Mouse (Mus musculus): ENCODE measurements at regions not wholly inside any gene's neighbourhood (a gene's known extent, or its start where the extent isn't known, plus 50 kb on each side); places are given as distances from the start of the nearest gene placed in this dataset.

DNA sequence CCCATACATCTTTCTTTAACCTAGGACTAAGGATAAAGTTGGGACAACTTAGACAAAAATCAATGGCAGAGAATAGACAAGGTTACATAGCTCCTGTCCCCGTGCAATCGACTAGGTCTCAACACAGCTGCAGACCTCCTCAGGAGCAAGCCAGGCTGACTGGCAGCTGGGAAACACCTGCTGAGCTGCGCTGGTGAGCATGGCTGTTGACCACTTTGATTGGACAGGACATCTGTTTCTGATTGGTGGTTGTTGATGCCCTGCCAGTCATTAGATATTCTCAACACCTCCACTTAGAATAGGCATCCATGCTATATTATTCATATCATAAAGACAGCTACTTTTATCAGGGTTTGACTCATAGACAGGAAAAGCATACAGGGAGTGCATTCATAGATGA lies 597.3 kb downstream of the Kcnj2 start:
- no peaks in the 10 kb centered on the region for H3K4me1 ChIP-seq (ENCODE audit: insufficient read depth, low read length)
- H3K27me3 ChIP-seq (ENCODE audit: insufficient read depth, low read length) = no peaks in the 10 kb centered on the region
- H3K36me3 ChIP-seq (ENCODE audit: insufficient read depth, low read length) = no peaks in the 10 kb centered on the region
- DNase-seq (ENCODE audit: low spot score) = no peak
- no peak overlapping the region for H3K4me2 ChIP-seq (ENCODE audit: low read depth, low read length, poor library complexity, severe bottlenecking)
- 80% methylated on average over 3 of the region's 3 CpGs for WGBS
- H3K4me3 ChIP-seq (ENCODE audit: low read depth, low read length) = no peak overlapping the region
- no peak overlapping the region for H3K27ac ChIP-seq (ENCODE audit: low read depth, low read length)
- ATAC-seq (ENCODE audit: low FRiP score) = no peak
- no peak overlapping the region for H3K9ac ChIP-seq (replicated peaks; ENCODE audit: low read length, poor library complexity, severe bottlenecking)
- no peak for TF ChIP-seq CTCF (IDR thresholded peaks at IDR 0.05)
- H3K9me3 ChIP-seq (ENCODE audit: low read length) = no peaks in the 10 kb centered on the region

DNA sequence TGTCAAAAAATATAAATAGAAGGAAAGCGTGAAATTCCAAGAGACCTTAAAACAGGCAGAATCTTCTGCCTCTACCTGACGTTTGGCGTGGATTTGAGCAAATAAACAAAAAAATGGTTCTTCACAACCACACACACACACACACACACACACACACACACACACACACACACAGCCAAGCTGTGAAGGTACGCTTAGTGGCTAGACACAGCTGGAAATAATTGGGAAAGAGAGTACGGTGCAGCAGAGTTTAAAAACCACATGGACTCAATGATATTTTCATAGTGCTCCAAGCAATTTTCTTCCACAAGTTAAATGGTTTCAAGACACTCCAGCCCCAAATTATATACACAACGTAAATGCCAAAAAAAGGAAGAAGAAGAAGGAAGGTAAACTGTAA lies 600.4 kb downstream of the Kcnj2 start:
- no peaks in the 10 kb centered on the region for H3K4me1 ChIP-seq (ENCODE audit: insufficient read depth, low read length)
- no peak for TF ChIP-seq CTCF (IDR thresholded peaks at IDR 0.05)
- WGBS = 84% methylated on average over 6 of the region's 6 CpGs

DNA sequence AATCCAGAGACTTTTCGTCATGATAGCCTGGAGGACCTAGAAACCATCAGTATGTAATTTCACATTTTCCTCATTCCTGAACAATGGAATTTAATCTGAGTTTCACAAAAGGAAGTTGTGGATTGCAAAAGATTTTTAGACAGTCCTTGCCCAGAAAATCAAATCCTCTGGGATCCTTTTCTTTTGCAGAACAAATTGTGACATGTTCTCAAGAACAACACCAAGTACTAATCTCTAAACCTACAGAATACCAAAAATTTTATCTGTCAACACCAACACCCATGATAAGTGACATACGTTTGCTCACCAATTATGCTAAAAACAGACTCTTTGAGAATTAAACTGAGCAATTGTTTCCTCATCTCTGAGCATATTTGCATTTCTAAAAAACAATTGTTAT lies 605.9 kb downstream of the Kcnj2 start:
- H3K27me3 ChIP-seq (ENCODE audit: insufficient read depth, low read length) = no peaks in the 10 kb centered on the region
- no peak overlapping the region for H3K4me3 ChIP-seq (ENCODE audit: low read depth, low read length)
- WGBS = 70% methylated on average over 2 of the region's 2 CpGs
- H3K27ac ChIP-seq (ENCODE audit: low read depth, low read length) = no peak overlapping the region
- no peak overlapping the region for H3K9ac ChIP-seq (replicated peaks; ENCODE audit: low read length, poor library complexity, severe bottlenecking)
- TF ChIP-seq CTCF (IDR thresholded peaks at IDR 0.05) = no peak
- H3K4me1 ChIP-seq (ENCODE audit: insufficient read depth, low read length) = no peaks in the 10 kb centered on the region
- ATAC-seq (ENCODE audit: low FRiP score) (no peak), DNase-seq (ENCODE audit: low spot score) (no peak)
- H3K4me2 ChIP-seq (ENCODE audit: low read depth, low read length, poor library complexity, severe bottlenecking) = no peak overlapping the region
- H3K9me3 ChIP-seq (ENCODE audit: low read length) = no peaks in the 10 kb centered on the region
- H3K36me3 ChIP-seq (ENCODE audit: insufficient read depth, low read length) = no peaks in the 10 kb centered on the region

More for the DNA sequence above, 600.4 kb downstream of the Kcnj2 start:
- Histone ChIP-seq H3K9me3 (ENCODE audit: low read length) (no peaks in the 10 kb centered on the region), H3K9ac (replicated peaks; ENCODE audit: low read length, poor library complexity, severe bottlenecking) (no peak overlapping the region), H3K36me3 (ENCODE audit: insufficient read depth, low read length) (no peaks in the 10 kb centered on the region), H3K27ac (ENCODE audit: low read depth, low read length) (no peak overlapping the region), H3K4me2 (ENCODE audit: low read depth, low read length, poor library complexity, severe bottlenecking) (no peak overlapping the region), H3K27me3 (ENCODE audit: insufficient read depth, low read length) (no peaks in the 10 kb centered on the region), H3K4me3 (ENCODE audit: low read depth, low read length) (no peak overlapping the region)
- DNase-seq (ENCODE audit: low spot score) = no peak
- ATAC-seq (ENCODE audit: low FRiP score) = no peak

DNA sequence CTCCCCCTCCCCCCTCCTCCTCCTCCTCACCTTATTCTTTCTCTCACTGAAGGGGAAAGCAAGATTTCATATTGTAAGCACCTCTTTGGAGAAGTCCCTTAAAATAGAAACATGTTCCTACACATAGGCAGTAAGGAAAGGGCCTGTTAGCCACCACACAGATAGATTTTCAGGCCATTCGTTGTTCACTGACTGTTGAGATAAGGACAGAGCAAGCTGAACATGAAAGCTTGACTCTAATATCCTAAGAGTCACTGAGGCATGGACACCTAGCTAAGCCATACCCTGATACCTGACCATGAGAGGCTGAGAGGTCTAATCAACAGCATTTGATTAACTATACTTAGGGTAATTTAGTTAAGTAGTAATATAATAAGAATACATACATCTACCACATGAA lies 609.7 kb downstream of the Kcnj2 start:
- no peaks in the 10 kb centered on the region for H3K36me3 ChIP-seq (ENCODE audit: insufficient read depth, low read length)
- TF ChIP-seq CTCF (IDR thresholded peaks at IDR 0.05) = no peak
- 89% methylated on average over 1 of the region's 1 CpGs for WGBS

DNA sequence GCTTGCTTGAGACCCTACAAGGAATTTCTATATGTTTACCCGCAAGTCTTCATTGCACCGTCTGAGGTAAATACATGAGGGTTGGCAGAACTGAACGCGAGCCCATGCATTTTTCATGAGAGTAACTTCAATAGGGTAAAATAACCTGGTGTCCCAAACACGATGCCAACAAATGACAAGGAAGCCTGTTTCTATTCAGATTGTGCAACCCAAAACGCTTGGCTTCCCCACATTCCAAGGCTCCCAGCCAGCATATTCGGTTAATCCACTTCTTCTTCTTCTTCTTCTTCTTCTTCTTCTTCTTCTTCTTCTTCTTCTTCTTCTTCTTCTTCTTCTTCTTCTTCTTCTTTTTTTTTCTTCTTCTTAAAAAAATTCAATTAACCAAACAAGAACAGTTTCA lies 616.4 kb downstream of the Kcnj2 start:
- no peaks in the 10 kb centered on the region for H3K4me1 ChIP-seq (ENCODE audit: insufficient read depth, low read length)
- DNase-seq (ENCODE audit: low spot score) = no peak
- no peak overlapping the region for H3K4me3 ChIP-seq (ENCODE audit: low read depth, low read length)
- no peak overlapping the region for H3K4me2 ChIP-seq (ENCODE audit: low read depth, low read length, poor library complexity, severe bottlenecking)
- no peak for ATAC-seq (ENCODE audit: low FRiP score)
- WGBS = 75% methylated on average over 7 of the region's 7 CpGs
- H3K27me3 ChIP-seq (ENCODE audit: insufficient read depth, low read length) = no peaks in the 10 kb centered on the region
- no peaks in the 10 kb centered on the region for H3K36me3 ChIP-seq (ENCODE audit: insufficient read depth, low read length)
- H3K9me3 ChIP-seq (ENCODE audit: low read length) = no peaks in the 10 kb centered on the region
- no peak overlapping the region for H3K9ac ChIP-seq (replicated peaks; ENCODE audit: low read length, poor library complexity, severe bottlenecking)
- no peak overlapping the region for H3K27ac ChIP-seq (ENCODE audit: low read depth, low read length)
- no peak for TF ChIP-seq CTCF (IDR thresholded peaks at IDR 0.05)

More for the DNA sequence above, 609.7 kb downstream of the Kcnj2 start:
- no peaks in the 10 kb centered on the region for H3K4me1 ChIP-seq (ENCODE audit: insufficient read depth, low read length)
- H3K27ac ChIP-seq (ENCODE audit: low read depth, low read length) = no peak overlapping the region
- no peak overlapping the region for H3K4me3 ChIP-seq (ENCODE audit: low read depth, low read length)
- H3K27me3 ChIP-seq (ENCODE audit: insufficient read depth, low read length) = no peaks in the 10 kb centered on the region
- no peaks in the 10 kb centered on the region for H3K9me3 ChIP-seq (ENCODE audit: low read length)
- no peak overlapping the region for H3K4me2 ChIP-seq (ENCODE audit: low read depth, low read length, poor library complexity, severe bottlenecking)
- no peak overlapping the region for H3K9ac ChIP-seq (replicated peaks; ENCODE audit: low read length, poor library complexity, severe bottlenecking)
- DNase-seq (ENCODE audit: low spot score) (no peak), ATAC-seq (ENCODE audit: low FRiP score) (no peak)

DNA sequence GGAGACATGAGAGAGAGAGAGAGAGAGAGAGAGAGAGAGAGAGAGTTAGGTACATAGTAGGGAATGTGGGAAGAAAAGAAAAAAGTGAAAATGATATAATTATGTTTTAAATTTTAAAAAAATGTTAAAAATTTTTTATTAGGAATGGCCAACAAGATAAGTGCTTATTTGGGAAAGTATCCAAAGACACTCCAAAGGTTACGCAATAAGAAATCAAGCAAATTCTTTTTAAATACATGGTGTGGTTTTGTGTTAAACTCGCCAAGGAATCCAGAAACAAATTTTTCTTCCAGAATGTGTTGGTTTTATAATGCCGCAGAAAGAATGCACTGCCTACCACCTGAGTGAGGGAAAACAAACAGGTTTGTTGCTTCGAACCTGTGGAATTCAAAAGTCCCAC lies 617.9 kb downstream of the Kcnj2 start:
- 95% methylated on average over 4 of the region's 4 CpGs for WGBS

More for the DNA sequence above, 617.9 kb downstream of the Kcnj2 start:
- Histone ChIP-seq H3K27me3 (ENCODE audit: insufficient read depth, low read length) (no peaks in the 10 kb centered on the region), H3K4me2 (ENCODE audit: low read depth, low read length, poor library complexity, severe bottlenecking) (no peak overlapping the region), H3K9me3 (ENCODE audit: low read length) (no peaks in the 10 kb centered on the region), H3K4me3 (ENCODE audit: low read depth, low read length) (no peak overlapping the region), H3K36me3 (ENCODE audit: insufficient read depth, low read length) (no peaks in the 10 kb centered on the region), H3K27ac (ENCODE audit: low read depth, low read length) (no peak overlapping the region), H3K9ac (replicated peaks; ENCODE audit: low read length, poor library complexity, severe bottlenecking) (no peak overlapping the region), H3K4me1 (ENCODE audit: insufficient read depth, low read length) (no peaks in the 10 kb centered on the region)
- DNase-seq (ENCODE audit: low spot score) (no peak), ATAC-seq (ENCODE audit: low FRiP score) (no peak)
- TF ChIP-seq CTCF (IDR thresholded peaks at IDR 0.05) = no peak

All from midbrain, postnatal 0 days (tissue).